Mouse (Mus musculus) kidney, embryonic 15.5 days (tissue): ENCODE data around the gene Gstm5. TPM values are rescaled to one million over a fixed set of nuclear protein-coding genes. Genes with fewer than 3 reads are reported as not detected.
A peak's percentile ranks its signal among the peaks of the same experiment; 100 is the strongest.

ENCODE experiments used
- ATAC-seq: fragments of 200-750 bp; cut with Nextera tagmentation; replicated peaks from 2 replicates; pipeline ENCODE4 v1.8.0; 2017; ENCODE audit warnings: moderate TSS enrichment; ENCODE audit not compliant: low FRiP score
- H3K27ac ChIP-seq: fragments of 300-500 bp; sonication (generic); 2 replicates; pipeline ENCODE4 v1.5.1; 2015; ENCODE audit warnings: mild to moderate bottlenecking, inconsistent platforms
- H3K27me3 ChIP-seq: fragments of 300-500 bp; sonication (generic); 2 replicates; pipeline ENCODE4 v1.6.1; 2015; ENCODE audit warnings: inconsistent platforms
- H3K36me3 ChIP-seq: fragments of 300-500 bp; sonication (generic); 2 replicates; pipeline ENCODE4 v1.6.1; 2015; ENCODE audit warnings: inconsistent platforms
- H3K4me1 ChIP-seq: fragments of 300-500 bp; sonication (generic); 2 replicates; pipeline ENCODE4 v1.6.1; 2015; ENCODE audit warnings: inconsistent platforms
- H3K4me2 ChIP-seq: fragments of 300-500 bp; sonication (generic); 2 replicates; pipeline ENCODE4 v1.6.1; 2015; ENCODE audit warnings: moderate library complexity, mild to moderate bottlenecking, inconsistent platforms
- H3K4me3 ChIP-seq: fragments of 300-500 bp; sonication (generic); replicated peaks from 2 replicates; pipeline ENCODE4 v1.5.1; 2015; ENCODE audit warnings: mild to moderate bottlenecking, inconsistent platforms
- H3K9ac ChIP-seq: fragments of 300-500 bp; sonication (generic); 2 replicates; pipeline ENCODE4 v1.6.1; 2015; ENCODE audit warnings: mild to moderate bottlenecking, inconsistent platforms
- H3K9me3 ChIP-seq: fragments of 300-500 bp; sonication (generic); replicated peaks from 2 replicates; pipeline ENCODE4 v1.6.1; 2016; ENCODE audit warnings: inconsistent platforms
- WGBS: fragments of 180-500 bp; shearing (Covaris S2); methylation state at CpG from one replicate; pipeline ENCODE4 v1.1.7; 2015; ENCODE audit warnings: mixed read lengths; 5-methylcytosine and 5-hydroxymethylcytosine counted together
- polyA plus RNA-seq: library from polyadenylated mRNA; unstranded; fragments of >200 nt; fragmentation: Nextera tagmentation; extraction: Ambion mirVana; gene quantifications from 2 replicates; pipeline ENCODE4 v1.2.1, GENCODE M21; 2015

Gstm5 gene
- polyA plus RNA-seq, 1 experiment from 2014 or later: 169 TPM

GRCm38 (mm10) chr3:107940524-107940923 lies 44.9 kb downstream of the Gstm5 start:
- Histone ChIP-seq H3K9ac (no peak overlapping the region), H3K36me3 (no peaks in the 10 kb centered on the region), H3K27me3 (no peaks in the 10 kb centered on the region), H3K27ac (no peak overlapping the region), H3K4me3 (no peak overlapping the region), H3K4me1 (peaks cover 10% of the 10 kb centered on the region), H3K9me3 (no peaks in the 10 kb centered on the region), H3K4me2 (no peak overlapping the region)
- no peak for ATAC-seq
- WGBS: 69% methylated on average over 7 of the region's 7 CpGs

- Histone ChIP-seq H3K9ac (no peak overlapping the region), H3K36me3 (no peaks in the 10 kb centered on the region), H3K27ac (no peak overlapping the region), H3K27me3 (no peaks in the 10 kb centered on the region), H3K4me2 (no peak overlapping the region), H3K9me3 (no peaks in the 10 kb centered on the region), H3K4me3 (no peak overlapping the region), H3K4me1 (peaks cover 10% of the 10 kb centered on the region)
- no peak for ATAC-seq
- WGBS: 83% methylated on average over 4 of the region's 4 CpGs
These were observed 45.6 kb downstream of the Gstm5 start for GRCm38 (mm10) chr3:107941261-107941660.

GRCm38 (mm10) chr3:107943239-107943990 lies 47.8 kb downstream of the Gstm5 start, which contains the start of gene Gstm6:
TSS of gene Gstm6 (minus strand) at chr3:107943749.
- Histone ChIP-seq H3K4me2 (peak within 1 kb of the TSS; percentile 62), H3K27me3 (no peaks in the 10 kb centered on the region; the same call in 1 of the 2 replicates), H3K4me3 (peak within 1 kb of the TSS; percentile 34), H3K9me3 (no peaks in the 10 kb centered on the region), H3K36me3 (no peaks in the 10 kb centered on the region), H3K9ac (0 out of 2 replicates have a peak within 1 kb of the TSS, but pooled peaks have one; percentile 14), H3K27ac (no peak within 1 kb of the TSS), H3K4me1 (peaks cover 10% of the 10 kb centered on the region)
- 13% methylated on average over 20 of the region's 20 CpGs for WGBS
- peak; percentile 79 for ATAC-seq

- no peaks in the 10 kb centered on the region for H3K9me3 ChIP-seq
- 64% methylated on average over 4 of the region's 4 CpGs for WGBS
- H3K4me3 ChIP-seq: no peak overlapping the region
- H3K9ac ChIP-seq: no peak overlapping the region
- H3K4me2 ChIP-seq: no peak overlapping the region
- no peaks in the 10 kb centered on the region for H3K36me3 ChIP-seq
- no peaks in the 10 kb centered on the region; the same call in 1 of the 2 replicates for H3K27me3 ChIP-seq
- ATAC-seq: no peak
- H3K27ac ChIP-seq: no peak overlapping the region
- peaks cover 6% of the 10 kb centered on the region for H3K4me1 ChIP-seq
These were observed 50.1 kb downstream of the Gstm5 start for GRCm38 (mm10) chr3:107945729-107946128.

Other genes starting within 250 kb of the Gstm5 start
- 92.7 and 94.5 TPM in 2 replicates for gene Ahcyl1, start 199.3 kb upstream of the Gstm5 start, polyA plus RNA-seq
- gene Csf1, start 135.4 kb upstream of the Gstm5 start, polyA plus RNA-seq: 9.3 and 10.3 TPM in 2 replicates
- gene Eps8l3, start 18.6 kb upstream of the Gstm5 start, polyA plus RNA-seq: 0.73 TPM in 1 of 2 replicates, not detected in the other
- gene Gstm7, start 36.0 kb downstream of the Gstm5 start, polyA plus RNA-seq: 16.6 and 21.3 TPM in 2 replicates
- gene Gstm6, start 47.9 kb downstream of the Gstm5 start, polyA plus RNA-seq: 7.5 and 8.4 TPM in 2 replicates
- gene Gstm3, start 73.5 kb downstream of the Gstm5 start, polyA plus RNA-seq: 0.26 and 0.66 TPM in 2 replicates
- gene Gstm2, start 90.6 kb downstream of the Gstm5 start, polyA plus RNA-seq: 93.9 and 101 TPM in 2 replicates
- gene Gstm1, start 122.2 kb downstream of the Gstm5 start, polyA plus RNA-seq: 75.6 and 93.6 TPM in 2 replicates
- gene Gstm4, start 149.1 kb downstream of the Gstm5 start, polyA plus RNA-seq: 15.9 and 18.8 TPM in 2 replicates
- gene Ampd2, start 190.8 kb downstream of the Gstm5 start, polyA plus RNA-seq: 59.3 and 66.2 TPM in 2 replicates
- 0.68 and 1.9 TPM in 2 replicates for gene Gnat2, start 197.0 kb downstream of the Gstm5 start, polyA plus RNA-seq